Mouse (Mus musculus) inflammation-experienced regulatory T-cells (primary cell): ENCODE data around the gene Rab3d. TPM values are rescaled to one million over a fixed set of nuclear protein-coding genes. Genes with fewer than 3 reads are reported as not detected.

Experiments used
- polyA plus RNA-seq, 2 experiments: library from polyadenylated mRNA; unstranded; fragments of 100-300 nt; shearing (Covaris generic); gene quantifications; one replicate each; pipeline ENCODE4 v1.2.1; 2017

The Rab3d gene
- 10 to 100 TPM; 14.8 to 29.0 TPM for polyA plus RNA-seq

GRCm38 (mm10) chr9:21918035-21918592 lies at the start of gene Rab3d:
Gene Rab3d (minus strand): TSS chr9:21918192.

GRCm38 (mm10) chr9:21963417-21963816 lies 45.4 kb upstream of the Rab3d start, which contains the start of gene Epor:
Gene Epor (minus strand): TSS chr9:21963506.

GRCm38 (mm10) chr9:21955570-21956281 lies 37.7 kb upstream of the Rab3d start, which contains the start of gene Swsap1:
Gene Swsap1 (plus strand): TSS chr9:21955755.

GRCm38 (mm10) chr9:21936692-21937570 lies 18.9 kb upstream of the Rab3d start, which contains the start of gene Plppr2:
Gene Plppr2 (plus strand): TSS chr9:21937033.

GRCm38 (mm10) chr9:21927208-21927753 lies 9.3 kb upstream of the Rab3d start, which contains the start of the genes Ccdc159 and Tmem205:
Gene Ccdc159 (plus strand): TSS chr9:21927471.
Gene Tmem205 (minus strand): TSS chr9:21927556.

Other genes with a start within 250 kb of the Rab3d start
- gene Ldlr, start 194.7 kb downstream of the Rab3d start, polyA plus RNA-seq: 10 to 100 TPM; 20.3 to 29.5 TPM
- gene Spc24, start 157.9 kb downstream of the Rab3d start, polyA plus RNA-seq: 1 to 10 TPM; 2.8 to 3.7 TPM
- gene Kank2, start 119.4 kb downstream of the Rab3d start, polyA plus RNA-seq: under 1 TPM in 1 of 2 experiments, not detected in 1; 0.45 TPM
- under 1 TPM in 1 of 2 experiments, not detected in 1; 0.44 TPM for gene Angptl8, start 82.7 kb downstream of the Rab3d start, polyA plus RNA-seq
- gene Dock6, start 65.6 kb downstream of the Rab3d start, polyA plus RNA-seq: 1 to 10 TPM; 3.7 to 4.5 TPM
- 1 to 10 TPM in 1 of 2 experiments, under 1 TPM in 1; 0.86 to 1.5 TPM for gene Ccdc159, start 9.3 kb upstream of the Rab3d start, polyA plus RNA-seq
- 1 to 10 TPM; 3.6 to 8.0 TPM for gene Tmem205, start 9.4 kb upstream of the Rab3d start, polyA plus RNA-seq
- gene Plppr2, start 18.8 kb upstream of the Rab3d start, polyA plus RNA-seq: 1 to 10 TPM; 1.6 to 1.9 TPM
- 10 to 100 TPM; 11.8 to 12.4 TPM for gene Swsap1, start 37.6 kb upstream of the Rab3d start, polyA plus RNA-seq
- gene Epor, start 45.3 kb upstream of the Rab3d start, polyA plus RNA-seq: under 1 TPM in 1 of 2 experiments, not detected in 1; 0.84 TPM
- gene Rgl3, start 71.3 kb upstream of the Rab3d start, polyA plus RNA-seq: under 1 TPM in 1 of 2 experiments, not detected in 1; 0.20 TPM
- gene Ccdc151, start 84.4 kb upstream of the Rab3d start, polyA plus RNA-seq: under 1 TPM; 0.18 to 0.49 TPM
- gene Prkcsh, start 84.6 kb upstream of the Rab3d start, polyA plus RNA-seq: 10 to 100 TPM; 76.4 to 98.0 TPM
- under 1 TPM; 0.24 to 0.78 TPM for gene Elavl3, start 133.8 kb upstream of the Rab3d start, polyA plus RNA-seq
- not detected for gene Gm49318, start 153.1 kb upstream of the Rab3d start, polyA plus RNA-seq
- 10 to 100 TPM; 19.8 to 27.0 TPM for gene Zfp653, start 153.2 kb upstream of the Rab3d start, polyA plus RNA-seq
- gene Ecsit, start 167.2 kb upstream of the Rab3d start, polyA plus RNA-seq: 10 to 100 TPM; 45.4 to 50.3 TPM
- gene Cnn1, start 181.0 kb upstream of the Rab3d start, polyA plus RNA-seq: under 1 TPM; 0.13 to 0.38 TPM
- gene Elof1, start 199.0 kb upstream of the Rab3d start, polyA plus RNA-seq: 10 to 100 TPM; 76.8 to 82.5 TPM
- 100 to 1,000 TPM; 197 to 281 TPM for gene Acp5, start 217.5 kb upstream of the Rab3d start, polyA plus RNA-seq
- 10 to 100 TPM; 38.0 to 39.5 TPM for gene Pigyl, start 238.7 kb upstream of the Rab3d start, polyA plus RNA-seq